Mouse (Mus musculus) layer of hippocampus, adult 11-12 months (tissue): Measurements from ENCODE around the gene Npy.

Experiments used
- DNase-seq: peaks from one replicate; pipeline ENCODE4 v3.0.0; 2022; ENCODE audit warnings: low spot score

The Npy gene

GRCm38 (mm10) chr6:49821961-49822870 lies at the start of gene Npy:
Npy (plus strand) TSS chr6:49822710.
- DNase-seq: peak; percentile 10

GRCm38 (mm10) chr6:49775006-49775405 lies 47.5 kb upstream of the Npy start:
- DNase-seq: no peak

GRCm38 (mm10) chr6:49778109-49778508 lies 44.4 kb upstream of the Npy start:
- no peak for DNase-seq

GRCm38 (mm10) chr6:49778729-49779128 lies 43.8 kb upstream of the Npy start:
- DNase-seq: no peak

- DNase-seq: no peak
These were observed 42.9 kb upstream of the Npy start for GRCm38 (mm10) chr6:49779606-49780005.

- no peak for DNase-seq
These were observed 41.6 kb upstream of the Npy start for GRCm38 (mm10) chr6:49780846-49781400.

GRCm38 (mm10) chr6:49781852-49782251 lies 40.7 kb upstream of the Npy start:
- no peak for DNase-seq

GRCm38 (mm10) chr6:49782679-49783078 lies 39.8 kb upstream of the Npy start:
- no peak for DNase-seq

GRCm38 (mm10) chr6:49792524-49792923 lies 30.0 kb upstream of the Npy start:
- no peak for DNase-seq

- DNase-seq: no peak
These were observed 18.4 kb upstream of the Npy start for GRCm38 (mm10) chr6:49804105-49804504.

GRCm38 (mm10) chr6:49808076-49808475 lies 14.4 kb upstream of the Npy start:
- DNase-seq: no peak

GRCm38 (mm10) chr6:49817183-49817582 lies 5.3 kb upstream of the Npy start:
- DNase-seq: no peak

GRCm38 (mm10) chr6:49817625-49818024 lies 4.9 kb upstream of the Npy start:
- DNase-seq: no peak

- DNase-seq: no peak
These were observed 341 bp downstream of the Npy start for GRCm38 (mm10) chr6:49822871-49823230.

- DNase-seq: no peak
These were observed 861 bp downstream of the Npy start for GRCm38 (mm10) chr6:49823371-49823770.

GRCm38 (mm10) chr6:49823821-49824220 lies 1.3 kb downstream of the Npy start:
- DNase-seq: no peak

- no peak for DNase-seq
These were observed 9.1 kb downstream of the Npy start for GRCm38 (mm10) chr6:49831579-49831978.

GRCm38 (mm10) chr6:49856830-49857229 lies 34.3 kb downstream of the Npy start:
- no peak for DNase-seq

GRCm38 (mm10) chr6:49867571-49867970 lies 45.1 kb downstream of the Npy start:
- DNase-seq: no peak

- no peak for DNase-seq
These were observed 48.6 kb downstream of the Npy start for GRCm38 (mm10) chr6:49871071-49871470.

- no peak for DNase-seq
These were observed 51.0 kb downstream of the Npy start for GRCm38 (mm10) chr6:49873556-49873955.

- DNase-seq: no peak
These were observed 52.6 kb downstream of the Npy start for GRCm38 (mm10) chr6:49875160-49875559.

GRCm38 (mm10) chr6:49875791-49876190 lies 53.3 kb downstream of the Npy start:
- no peak for DNase-seq
